Comparison of ENCODE assay signal across 8 mouse cellular contexts in the genomic region with DNA sequence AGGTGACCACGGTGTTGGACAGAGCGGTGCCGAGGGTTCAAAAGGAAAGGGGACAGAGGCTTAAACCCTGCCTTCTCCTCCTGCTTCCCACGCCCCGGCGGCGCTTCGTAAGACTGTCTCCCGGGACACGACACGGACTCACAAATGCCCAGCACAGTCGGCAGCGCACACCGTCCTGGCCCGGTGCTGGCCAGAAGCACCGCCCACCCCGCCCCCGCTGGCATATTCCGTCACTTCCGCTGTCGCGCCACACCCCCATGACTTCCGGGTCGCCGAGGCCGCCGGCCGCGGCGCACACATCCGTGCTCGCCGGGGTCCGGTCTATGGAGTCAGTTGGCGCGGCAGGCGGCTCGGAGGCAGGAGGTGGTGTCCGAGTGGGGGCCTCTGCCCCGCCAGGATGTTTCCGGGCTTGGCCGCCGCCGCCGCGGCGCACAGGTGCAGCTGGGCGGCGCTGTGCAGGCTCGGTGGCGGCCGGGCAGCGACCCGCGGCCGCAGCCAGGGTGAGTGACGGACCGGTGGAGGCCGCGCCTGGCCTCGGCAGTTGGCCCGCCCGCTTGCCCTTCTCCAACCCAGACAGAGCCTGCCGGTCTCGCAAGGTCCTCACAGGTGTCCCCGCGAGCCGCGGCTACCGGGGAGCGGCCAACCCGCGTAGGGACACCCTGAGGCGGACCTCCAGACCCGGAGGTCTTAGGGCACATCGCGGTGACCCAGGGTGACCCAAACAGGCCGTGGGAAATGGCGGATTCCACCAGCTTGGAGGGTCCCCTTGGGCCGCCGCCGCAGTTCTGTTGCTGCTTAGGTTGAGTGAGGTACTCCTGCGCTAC. TPM values are rescaled to one million over a fixed set of nuclear protein-coding genes. Genes with fewer than 3 reads are reported as not detected.
DNase-seq lines count a peak whose midpoint lies in the region; ATAC-seq and TF ChIP-seq lines count a peak whose summit lies in the region.

A gene (plus strand): TSS at position 258 of the 824 bp plus-strand sequence.

- peak within 1 kb of the TSS; percentile 100 for H3K4me3 ChIP-seq in forebrain, embryonic 15.5 days
- H3K4me3 ChIP-seq in lung, adult 2 months (replicated peaks; ENCODE audit: extremely low read depth, low read depth, low read length): peak within 1 kb of the TSS; percentile 94

- no peaks in the 10 kb centered on the region for H3K9me3 ChIP-seq in forebrain, embryonic 15.5 days

- peaks cover 27% of the 10 kb centered on the region for H3K4me1 ChIP-seq in forebrain, embryonic 15.5 days
- H3K4me1 ChIP-seq in lung, adult 2 months (ENCODE audit: control insufficient read depth, insufficient read depth, low read length): peaks cover 5% of the 10 kb centered on the region

- H3K27ac ChIP-seq in forebrain, embryonic 15.5 days (replicated peaks): peak within 1 kb of the TSS; percentile 74

- WGBS in forebrain, embryonic 15.5 days: under 1% methylated on average over 83 of the region's 83 CpGs
- under 1% methylated on average over 83 of the region's 83 CpGs for WGBS in lung, adult 2 months

- no peak for TF ChIP-seq CTCF in lung, adult 2 months (IDR thresholded peaks at IDR 0.05; ENCODE audit: insufficient read depth, low read length)

- peak; percentile 83 for DNase-seq in ES-CJ7 (ENCODE audit: low read depth, low spot score)
- DNase-seq in cerebellum, adult 11 months: peak; percentile 91
- peak; percentile 84 for DNase-seq in heart, postnatal 25 days (ENCODE audit: low spot score)
- peak; percentile 86 to 93 for DNase-seq in layer of hippocampus, adult 18-20 months (ENCODE audit: low spot score in 2 of 2)
- peak; percentile 95 for DNase-seq in lung, adult 2 months
- DNase-seq in thymus, adult 18-20 months: peak; percentile 79 to 80

- peak; percentile 92 for TF ChIP-seq POLR2A in lung, adult 2 months (IDR thresholded peaks at IDR 0.05; ENCODE audit: borderline replicate concordance, extremely low read depth, low read depth, low read length)

- intact Hi-C loops in heart, postnatal 25 days (cut with DNase I): no loop called here

- peak within 1 kb of the TSS; percentile 75 for H3K4me2 ChIP-seq in forebrain, embryonic 15.5 days (replicated peaks)

- H3K27me3 ChIP-seq in forebrain, embryonic 15.5 days: no peaks in the 10 kb centered on the region

- no peaks in the 10 kb centered on the region for H3K36me3 ChIP-seq in forebrain, embryonic 15.5 days

- ATAC-seq in forebrain, embryonic 15.5 days (replicated peaks): peak; percentile 97
- ATAC-seq in neutrophil, adult 5-6 weeks (ENCODE audit: extremely low read depth, insufficient number of reproducible peaks, low FRiP score, poor library complexity, severe bottlenecking): peak; percentile 94

- H3K9ac ChIP-seq in forebrain, embryonic 15.5 days (replicated peaks): peak within 1 kb of the TSS; percentile 97

RNA-seq across cellular contexts. Expression of the gene that starts here (rescaled TPM):
- polyA plus RNA-seq in forebrain, embryonic 15.5 days (2015; fragmentation: Nextera tagmentation; extraction: Ambion mirVana): 155 and 160 TPM in 2 replicates
- total RNA-seq in heart, postnatal 25 days (2021): 100 to 1,000 TPM; 162 to 165 TPM
- 100 to 1,000 TPM; 189 to 191 TPM for total RNA-seq in layer of hippocampus, adult 18-20 months (2021)
- polyA plus RNA-seq in lung, adult 2 months (2012; rRNA removed): 22.6 and 26.2 TPM in 2 replicates
- total RNA-seq in neutrophil, adult 5-6 weeks (2017): 49.8 and 57.0 TPM in 2 replicates

Comparison
In these comparisons a context has a peak if more than half of its experiments do, and no peak if none do; other contexts are left out.
1. Peak in every context shown above with its lines: DNase-seq, ATAC-seq, H3K4me3 ChIP-seq and H3K27ac ChIP-seq.